Mouse (Mus musculus) lung, adult 2 months (tissue): Measurements from ENCODE around the gene Hemgn.

Experiments
- CTCF ChIP-seq: fragments of 200-500 bp; IDR thresholded peaks from 2 replicates; pipeline ENCODE4 v1.5.1; 2011; ENCODE audit warnings: mild to moderate bottlenecking, low read length, control low read depth; ENCODE audit not compliant: insufficient read depth
- POLR2A ChIP-seq: fragments of 200-500 bp; IDR thresholded peaks from 2 replicates; pipeline ENCODE4 v1.6.1; 2011; ENCODE audit warnings: low read depth, mild to moderate bottlenecking, control low read depth, low read length, borderline replicate concordance; ENCODE audit errors: extremely low read depth

- TF ChIP-seq POLR2A (no peak), CTCF (no peak)
Observed at GRCm38 (mm10) chr4:46349530-46349929, 63.8 kb downstream of the Hemgn start.
